Mouse (Mus musculus) forebrain, embryonic 13.5 days (tissue): ENCODE results near the gene Ccdc115. TPM values are rescaled to one million over a fixed set of nuclear protein-coding genes. Genes with fewer than 3 reads are reported as not detected.

Experiments used
- ATAC-seq: fragments of 200-750 bp; cut with Nextera tagmentation; 2 replicates; pipeline ENCODE4 v1.8.0; 2017
- H3K27ac ChIP-seq: fragments of 300-500 bp; sonication (generic); 2 replicates; pipeline ENCODE4 v1.5.1; 2015; ENCODE audit warnings: inconsistent platforms, mild to moderate bottlenecking, moderate library complexity
- H3K27me3 ChIP-seq: fragments of 300-500 bp; sonication (generic); 2 replicates; pipeline ENCODE4 v1.6.1; 2015; ENCODE audit warnings: mild to moderate bottlenecking, inconsistent platforms
- H3K36me3 ChIP-seq: fragments of 300-500 bp; sonication (generic); 2 replicates; pipeline ENCODE4 v1.6.1; 2015; ENCODE audit warnings: mild to moderate bottlenecking, inconsistent platforms; ENCODE audit not compliant: poor library complexity, severe bottlenecking
- H3K4me1 ChIP-seq: fragments of 300-500 bp; sonication (generic); 2 replicates; pipeline ENCODE4 v1.6.1; 2015; ENCODE audit warnings: inconsistent platforms
- H3K4me2 ChIP-seq: fragments of 300-500 bp; sonication (generic); 2 replicates; pipeline ENCODE4 v1.6.1; 2015; ENCODE audit warnings: inconsistent platforms, mild to moderate bottlenecking, moderate library complexity
- H3K4me3 ChIP-seq: fragments of 300-500 bp; sonication (generic); 2 replicates; pipeline ENCODE4 v1.5.1; 2015; ENCODE audit warnings: mild to moderate bottlenecking, inconsistent platforms
- H3K9ac ChIP-seq: fragments of 300-500 bp; sonication (generic); 2 replicates; pipeline ENCODE4 v1.6.1; 2015; ENCODE audit warnings: mild to moderate bottlenecking, inconsistent platforms
- H3K9me3 ChIP-seq: fragments of 300-500 bp; sonication (generic); replicated peaks from 2 replicates; pipeline ENCODE4 v1.6.1; 2016; ENCODE audit warnings: inconsistent platforms
- WGBS: fragments of 180-500 bp; shearing (Covaris S2); methylation state at CpG from one replicate; pipeline ENCODE4 v1.1.7; 2015; 5-methylcytosine and 5-hydroxymethylcytosine counted together
- polyA plus RNA-seq: library from polyadenylated mRNA; unstranded; fragments of >200 nt; fragmentation: Nextera tagmentation; extraction: Ambion mirVana; gene quantifications from 2 replicates; pipeline ENCODE4 v1.2.1, GENCODE M21; 2015

The Ccdc115 gene
- polyA plus RNA-seq, result 68.2 and 75.1 TPM in 2 replicates

GRCm38 (mm10) chr1:34439215-34439960 lies at the start of gene Ccdc115, which contains the start of gene Imp4:
TSS of gene Ccdc115 (minus strand) at chr1:34439672.
TSS of gene Imp4 (plus strand) at chr1:34439851.
- Histone ChIP-seq H3K4me1 (peaks cover 24% of the 10 kb centered on the region), H3K9me3 (no peaks in the 10 kb centered on the region), H3K4me3 (peak within 1 kb of the TSS; percentile 63), H3K27ac (peak within 1 kb of the TSS; percentile 61; the same call in 1 of the 2 replicates), H3K9ac (peak within 1 kb of the TSS; percentile 69), H3K36me3 (peaks cover 34% of the 10 kb centered on the region), H3K27me3 (no peaks in the 10 kb centered on the region), H3K4me2 (peak within 1 kb of the TSS; percentile 76)
- under 1% methylated on average over 48 of the region's 48 CpGs for WGBS
- ATAC-seq, result peak; percentile 96

- Histone ChIP-seq H3K9ac (no peak overlapping the region), H3K27me3 (0 out of 2 replicates have a peak, but pooled peaks cover 4% of the 10 kb centered on the region), H3K4me1 (peaks cover 6% of the 10 kb centered on the region; the same call in 1 of the 2 replicates), H3K4me2 (no peak overlapping the region), H3K36me3 (no peaks in the 10 kb centered on the region), H3K27ac (no peak overlapping the region), H3K4me3 (no peak overlapping the region), H3K9me3 (no peaks in the 10 kb centered on the region)
- ATAC-seq, result no peak
- 97% methylated on average over 3 of the region's 3 CpGs for WGBS
These were observed 47.9 kb upstream of the Ccdc115 start for GRCm38 (mm10) chr1:34487383-34487782.

GRCm38 (mm10) chr1:34485461-34486188 lies 46.2 kb upstream of the Ccdc115 start:
- peak overlapping the region; percentile 35 for H3K9ac ChIP-seq
- peak overlapping the region; percentile 26 for H3K4me3 ChIP-seq
- no peaks in the 10 kb centered on the region for H3K36me3 ChIP-seq
- no peak overlapping the region for H3K27ac ChIP-seq
- peak overlapping the region; percentile 52 for H3K4me2 ChIP-seq
- no peaks in the 10 kb centered on the region for H3K9me3 ChIP-seq
- peak; percentile 65 for ATAC-seq
- WGBS, result 12% methylated on average over 25 of the region's 25 CpGs
- H3K27me3 ChIP-seq, result 0 out of 2 replicates have a peak, but pooled peaks cover 4% of the 10 kb centered on the region
- peaks cover 6% of the 10 kb centered on the region; the same call in 1 of the 2 replicates for H3K4me1 ChIP-seq

- Histone ChIP-seq H3K9me3 (no peaks in the 10 kb centered on the region), H3K36me3 (no peaks in the 10 kb centered on the region), H3K4me3 (no peak overlapping the region), H3K9ac (no peak overlapping the region), H3K4me2 (no peak overlapping the region), H3K4me1 (peaks cover 6% of the 10 kb centered on the region; the same call in 1 of the 2 replicates), H3K27ac (no peak overlapping the region), H3K27me3 (0 out of 2 replicates have a peak, but pooled peaks cover 4% of the 10 kb centered on the region)
- no peak for ATAC-seq
- 80% methylated on average over 10 of the region's 10 CpGs for WGBS
These were observed 45.0 kb upstream of the Ccdc115 start for GRCm38 (mm10) chr1:34484470-34484869.

GRCm38 (mm10) chr1:34481920-34482669 lies 42.6 kb upstream of the Ccdc115 start:
- 79% methylated on average over 5 of the region's 5 CpGs for WGBS
- no peaks in the 10 kb centered on the region for H3K36me3 ChIP-seq
- H3K4me3 ChIP-seq, result no peak overlapping the region
- ATAC-seq, result no peak
- H3K4me1 ChIP-seq, result peaks cover 6% of the 10 kb centered on the region; the same call in 1 of the 2 replicates
- no peak overlapping the region for H3K9ac ChIP-seq
- no peak overlapping the region for H3K4me2 ChIP-seq
- H3K9me3 ChIP-seq, result no peaks in the 10 kb centered on the region
- H3K27ac ChIP-seq, result no peak overlapping the region
- H3K27me3 ChIP-seq, result 0 out of 2 replicates have a peak, but pooled peaks cover 4% of the 10 kb centered on the region

- Histone ChIP-seq H3K4me2 (no peak overlapping the region), H3K27me3 (0 out of 2 replicates have a peak, but pooled peaks cover 7% of the 10 kb centered on the region), H3K9ac (no peak overlapping the region), H3K9me3 (no peaks in the 10 kb centered on the region), H3K4me1 (peaks cover 6% of the 10 kb centered on the region; the same call in 1 of the 2 replicates), H3K27ac (no peak overlapping the region), H3K4me3 (no peak overlapping the region), H3K36me3 (no peaks in the 10 kb centered on the region)
- 87% methylated on average over 5 of the region's 5 CpGs for WGBS
- ATAC-seq, result no peak
These were observed 41.3 kb upstream of the Ccdc115 start for GRCm38 (mm10) chr1:34480801-34481200.

- Histone ChIP-seq H3K4me2 (no peak overlapping the region), H3K4me1 (no peaks in the 10 kb centered on the region), H3K9ac (no peak overlapping the region), H3K27me3 (0 out of 2 replicates have a peak, but pooled peaks cover 6% of the 10 kb centered on the region), H3K27ac (no peak overlapping the region), H3K9me3 (no peaks in the 10 kb centered on the region), H3K4me3 (no peak overlapping the region), H3K36me3 (no peaks in the 10 kb centered on the region)
- ATAC-seq, result no peak
- WGBS, result 81% methylated on average over 11 of the region's 11 CpGs
These were observed 39.6 kb upstream of the Ccdc115 start for GRCm38 (mm10) chr1:34478891-34479655.

GRCm38 (mm10) chr1:34472427-34473300 lies 33.2 kb upstream of the Ccdc115 start:
- H3K9ac ChIP-seq, result peak overlapping the region; percentile 59
- no peak overlapping the region for H3K27ac ChIP-seq
- H3K4me3 ChIP-seq, result peak overlapping the region; percentile 49
- H3K4me1 ChIP-seq, result peaks cover 11% of the 10 kb centered on the region
- H3K27me3 ChIP-seq, result peaks cover 37% of the 10 kb centered on the region
- H3K9me3 ChIP-seq, result no peaks in the 10 kb centered on the region
- H3K4me2 ChIP-seq, result peak overlapping the region; percentile 96
- H3K36me3 ChIP-seq, result no peaks in the 10 kb centered on the region
- peak; percentile 75 for ATAC-seq
- WGBS, result 1% methylated on average over 33 of the region's 43 CpGs

GRCm38 (mm10) chr1:34469801-34470200 lies 30.3 kb upstream of the Ccdc115 start:
- H3K36me3 ChIP-seq, result no peaks in the 10 kb centered on the region
- no peaks in the 10 kb centered on the region for H3K9me3 ChIP-seq
- H3K4me2 ChIP-seq, result no peak overlapping the region
- WGBS, result 71% methylated on average over 5 of the region's 5 CpGs
- no peak overlapping the region for H3K9ac ChIP-seq
- H3K4me3 ChIP-seq, result no peak overlapping the region
- ATAC-seq, result no peak
- H3K27ac ChIP-seq, result no peak overlapping the region
- peaks cover 31% of the 10 kb centered on the region for H3K27me3 ChIP-seq
- peaks cover 11% of the 10 kb centered on the region for H3K4me1 ChIP-seq

GRCm38 (mm10) chr1:34468500-34468899 lies 29.0 kb upstream of the Ccdc115 start:
- no peak for ATAC-seq
- 69% methylated on average over 4 of the region's 4 CpGs for WGBS
- H3K36me3 ChIP-seq, result no peaks in the 10 kb centered on the region
- peaks cover 27% of the 10 kb centered on the region for H3K27me3 ChIP-seq
- H3K9ac ChIP-seq, result no peak overlapping the region
- no peak overlapping the region for H3K27ac ChIP-seq
- H3K9me3 ChIP-seq, result no peaks in the 10 kb centered on the region
- H3K4me2 ChIP-seq, result no peak overlapping the region
- H3K4me1 ChIP-seq, result peaks cover 11% of the 10 kb centered on the region
- H3K4me3 ChIP-seq, result no peak overlapping the region
